Mouse (Mus musculus) limb, embryonic 13.5 days (tissue): Measurements from ENCODE around the gene Flnb. TPM values are rescaled to one million over a fixed set of nuclear protein-coding genes. Genes with fewer than 3 reads are reported as not detected.

ENCODE experiments used
- ATAC-seq: fragments of 200-750 bp; cut with Nextera tagmentation; 2 replicates; pipeline ENCODE4 v1.8.0; 2017; ENCODE audit warnings: low read depth, moderate number of reproducible peaks, moderate TSS enrichment; ENCODE audit not compliant: low FRiP score
- H3K27ac ChIP-seq: fragments of 300-500 bp; sonication (generic); 2 replicates; pipeline ENCODE4 v1.5.1; 2015; ENCODE audit warnings: inconsistent platforms, mild to moderate bottlenecking, moderate library complexity
- H3K27me3 ChIP-seq: fragments of 300-500 bp; sonication (generic); 2 replicates; pipeline ENCODE4 v1.6.1; 2015; ENCODE audit warnings: mild to moderate bottlenecking, inconsistent platforms
- H3K36me3 ChIP-seq: fragments of 300-500 bp; sonication (generic); 2 replicates; pipeline ENCODE4 v1.6.1; 2015; ENCODE audit warnings: inconsistent platforms, mild to moderate bottlenecking, moderate library complexity
- H3K4me1 ChIP-seq: fragments of 300-500 bp; sonication (generic); 2 replicates; pipeline ENCODE4 v1.6.1; 2015; ENCODE audit warnings: inconsistent platforms
- H3K4me2 ChIP-seq: fragments of 300-500 bp; sonication (generic); replicated peaks from 2 replicates; pipeline ENCODE4 v1.6.1; 2015; ENCODE audit warnings: inconsistent platforms, mild to moderate bottlenecking, moderate library complexity
- H3K4me3 ChIP-seq: fragments of 300-500 bp; sonication (generic); 2 replicates; pipeline ENCODE4 v1.5.1; 2015; ENCODE audit warnings: moderate library complexity, mild to moderate bottlenecking, inconsistent platforms
- H3K9ac ChIP-seq: fragments of 300-500 bp; sonication (generic); 2 replicates; pipeline ENCODE4 v1.6.1; 2015; ENCODE audit warnings: mild to moderate bottlenecking, inconsistent platforms
- H3K9me3 ChIP-seq: fragments of 300-500 bp; sonication (generic); 2 replicates; pipeline ENCODE4 v1.6.1; 2016; ENCODE audit warnings: inconsistent platforms
- WGBS: fragments of 180-500 bp; shearing (Covaris S2); methylation state at CpG from one replicate; pipeline ENCODE4 v1.1.7; 2015; 5-methylcytosine and 5-hydroxymethylcytosine counted together
- polyA plus RNA-seq: library from polyadenylated mRNA; unstranded; fragments of >200 nt; fragmentation: Nextera tagmentation; extraction: Ambion mirVana; gene quantifications from 2 replicates; pipeline ENCODE4 v1.2.1, GENCODE M21; 2015

Flnb gene
- polyA plus RNA-seq, 1 experiment from 2014 or later, result 45.3 TPM

- Histone ChIP-seq H3K27me3 (no peaks in the 10 kb centered on the region), H3K4me2 (no peak overlapping the region), H3K36me3 (peaks cover 37% of the 10 kb centered on the region), H3K9ac (no peak overlapping the region), H3K4me1 (peaks cover 44% of the 10 kb centered on the region), H3K9me3 (no peaks in the 10 kb centered on the region), H3K27ac (no peak overlapping the region), H3K4me3 (no peak overlapping the region)
- 90% methylated on average over 7 of the region's 7 CpGs for WGBS
- no peak for ATAC-seq
Measured at GRCm38 (mm10) chr14:7867224-7867623, 49.5 kb downstream of the Flnb start.

GRCm38 (mm10) chr14:7867841-7868240 lies 50.1 kb downstream of the Flnb start:
- 43% methylated on average over 3 of the region's 3 CpGs for WGBS
- Histone ChIP-seq H3K4me2 (no peak overlapping the region), H3K27me3 (no peaks in the 10 kb centered on the region), H3K36me3 (peaks cover 43% of the 10 kb centered on the region), H3K27ac (no peak overlapping the region), H3K9me3 (no peaks in the 10 kb centered on the region), H3K4me3 (no peak overlapping the region), H3K4me1 (peaks cover 40% of the 10 kb centered on the region), H3K9ac (no peak overlapping the region)
- ATAC-seq, result no peak

GRCm38 (mm10) chr14:7869796-7870195 lies 52.0 kb downstream of the Flnb start:
- no peaks in the 10 kb centered on the region for H3K27me3 ChIP-seq
- no peaks in the 10 kb centered on the region for H3K9me3 ChIP-seq
- no peak for ATAC-seq

GRCm38 (mm10) chr14:7873552-7873951 lies 55.8 kb downstream of the Flnb start:
- Histone ChIP-seq H3K9ac (no peak overlapping the region), H3K4me1 (no peaks in the 10 kb centered on the region), H3K9me3 (no peaks in the 10 kb centered on the region), H3K4me2 (no peak overlapping the region), H3K27ac (no peak overlapping the region), H3K36me3 (peaks cover 78% of the 10 kb centered on the region), H3K27me3 (no peaks in the 10 kb centered on the region), H3K4me3 (no peak overlapping the region)
- 63% methylated on average over 2 of the region's 2 CpGs for WGBS
- no peak for ATAC-seq

More at GRCm38 (mm10) chr14:7869796-7870195, 52.0 kb downstream of the Flnb start:
- no peak overlapping the region for H3K4me3 ChIP-seq
- no peak overlapping the region for H3K4me2 ChIP-seq
- 92% methylated on average over 6 of the region's 6 CpGs for WGBS
- H3K36me3 ChIP-seq, result peaks cover 61% of the 10 kb centered on the region
- H3K4me1 ChIP-seq, result peaks cover 20% of the 10 kb centered on the region
- H3K9ac ChIP-seq, result no peak overlapping the region
- no peak overlapping the region for H3K27ac ChIP-seq

- no peak overlapping the region for H3K9ac ChIP-seq
- H3K27me3 ChIP-seq, result no peaks in the 10 kb centered on the region
- H3K36me3 ChIP-seq, result peaks cover 78% of the 10 kb centered on the region
- no peak overlapping the region for H3K4me2 ChIP-seq
- no peak for ATAC-seq
- no peak overlapping the region for H3K4me3 ChIP-seq
- no peak overlapping the region for H3K27ac ChIP-seq
- WGBS, result 77% methylated on average over 4 of the region's 4 CpGs
- no peaks in the 10 kb centered on the region for H3K4me1 ChIP-seq
- no peaks in the 10 kb centered on the region for H3K9me3 ChIP-seq
Measured at GRCm38 (mm10) chr14:7874495-7874894, 56.7 kb downstream of the Flnb start.

GRCm38 (mm10) chr14:7877957-7878356 lies 60.2 kb downstream of the Flnb start:
- WGBS, result 78% methylated on average over 2 of the region's 2 CpGs

GRCm38 (mm10) chr14:7880389-7880788 lies 62.6 kb downstream of the Flnb start:
- Histone ChIP-seq H3K27ac (no peak overlapping the region), H3K9ac (no peak overlapping the region), H3K36me3 (peaks cover 86% of the 10 kb centered on the region), H3K4me1 (peaks cover 10% of the 10 kb centered on the region; the same call in 1 of the 2 replicates), H3K4me3 (no peak overlapping the region), H3K9me3 (no peaks in the 10 kb centered on the region), H3K4me2 (no peak overlapping the region), H3K27me3 (no peaks in the 10 kb centered on the region)
- ATAC-seq, result no peak
- WGBS, result 94% methylated on average over 6 of the region's 6 CpGs

More at GRCm38 (mm10) chr14:7877957-7878356, 60.2 kb downstream of the Flnb start:
- Histone ChIP-seq H3K4me2 (no peak overlapping the region), H3K27me3 (no peaks in the 10 kb centered on the region), H3K9me3 (no peaks in the 10 kb centered on the region), H3K4me1 (no peaks in the 10 kb centered on the region), H3K9ac (no peak overlapping the region), H3K36me3 (peaks cover 86% of the 10 kb centered on the region), H3K4me3 (no peak overlapping the region), H3K27ac (no peak overlapping the region)
- no peak for ATAC-seq

GRCm38 (mm10) chr14:7881533-7881932 lies 63.8 kb downstream of the Flnb start:
- H3K27ac ChIP-seq, result no peak overlapping the region
- H3K4me2 ChIP-seq, result no peak overlapping the region
- ATAC-seq, result no peak
- H3K4me3 ChIP-seq, result no peak overlapping the region
- no peaks in the 10 kb centered on the region for H3K27me3 ChIP-seq
- peaks cover 11% of the 10 kb centered on the region; the same call in 1 of the 2 replicates for H3K4me1 ChIP-seq
- WGBS, result 94% methylated on average over 11 of the region's 11 CpGs
- H3K9ac ChIP-seq, result no peak overlapping the region
- peaks cover 85% of the 10 kb centered on the region for H3K36me3 ChIP-seq
- H3K9me3 ChIP-seq, result no peaks in the 10 kb centered on the region

- ATAC-seq, result no peak
- Histone ChIP-seq H3K27me3 (no peaks in the 10 kb centered on the region), H3K9me3 (no peaks in the 10 kb centered on the region), H3K36me3 (peaks cover 85% of the 10 kb centered on the region), H3K4me3 (no peak overlapping the region), H3K4me2 (no peak overlapping the region), H3K27ac (no peak overlapping the region), H3K4me1 (peaks cover 15% of the 10 kb centered on the region), H3K9ac (no peak overlapping the region)
- 90% methylated on average over 8 of the region's 8 CpGs for WGBS
Measured at GRCm38 (mm10) chr14:7882050-7882449, 64.3 kb downstream of the Flnb start.

GRCm38 (mm10) chr14:7884158-7884557 lies 66.4 kb downstream of the Flnb start:
- H3K36me3 ChIP-seq, result peaks cover 78% of the 10 kb centered on the region
- no peak for ATAC-seq
- H3K27me3 ChIP-seq, result no peaks in the 10 kb centered on the region
- no peaks in the 10 kb centered on the region for H3K9me3 ChIP-seq
- H3K9ac ChIP-seq, result no peak overlapping the region
- WGBS, result 96% methylated on average over 1 of the region's 1 CpGs
- peaks cover 36% of the 10 kb centered on the region for H3K4me1 ChIP-seq
- no peak overlapping the region for H3K4me3 ChIP-seq
- no peak overlapping the region for H3K27ac ChIP-seq
- no peak overlapping the region for H3K4me2 ChIP-seq

- H3K4me3 ChIP-seq, result no peak overlapping the region
- peaks cover 74% of the 10 kb centered on the region for H3K36me3 ChIP-seq
- peaks cover 43% of the 10 kb centered on the region for H3K4me1 ChIP-seq
- H3K4me2 ChIP-seq, result no peak overlapping the region
- no peak overlapping the region for H3K27ac ChIP-seq
- H3K27me3 ChIP-seq, result no peaks in the 10 kb centered on the region
- no peaks in the 10 kb centered on the region for H3K9me3 ChIP-seq
- 85% methylated on average over 4 of the region's 4 CpGs for WGBS
- H3K9ac ChIP-seq, result no peak overlapping the region
- no peak for ATAC-seq
Measured at GRCm38 (mm10) chr14:7884841-7885240, 67.1 kb downstream of the Flnb start.

GRCm38 (mm10) chr14:7885540-7885939 lies 67.8 kb downstream of the Flnb start:
- no peak overlapping the region for H3K4me3 ChIP-seq
- 72% methylated on average over 9 of the region's 9 CpGs for WGBS
- H3K27ac ChIP-seq, result no peak overlapping the region; the same call in 1 of the 2 replicates
- peaks cover 50% of the 10 kb centered on the region for H3K4me1 ChIP-seq
- no peak for ATAC-seq
- H3K36me3 ChIP-seq, result peaks cover 69% of the 10 kb centered on the region
- no peak overlapping the region for H3K4me2 ChIP-seq
- no peaks in the 10 kb centered on the region for H3K9me3 ChIP-seq
- no peak overlapping the region for H3K9ac ChIP-seq
- no peaks in the 10 kb centered on the region for H3K27me3 ChIP-seq

GRCm38 (mm10) chr14:7886008-7886407 lies 68.3 kb downstream of the Flnb start:
- no peaks in the 10 kb centered on the region for H3K27me3 ChIP-seq
- H3K36me3 ChIP-seq, result peaks cover 70% of the 10 kb centered on the region
- no peak overlapping the region for H3K9ac ChIP-seq
- H3K27ac ChIP-seq, result no peak overlapping the region
- 90% methylated on average over 6 of the region's 6 CpGs for WGBS
- H3K4me3 ChIP-seq, result no peak overlapping the region
- H3K4me1 ChIP-seq, result peaks cover 53% of the 10 kb centered on the region
- no peak overlapping the region for H3K4me2 ChIP-seq
- no peak for ATAC-seq
- H3K9me3 ChIP-seq, result no peaks in the 10 kb centered on the region
